Mouse (Mus musculus) thymus, adult 18-20 months (tissue): Measurements from ENCODE around the gene Alkbh5.
A peak's percentile ranks its signal among the peaks of the same experiment; 100 is the strongest.
"Not testable (repeated sequence)": the region's sequence is repeated elsewhere in the genome, so short reads cannot be mapped to it uniquely, and the experiment has no call there.

ENCODE experiments used
- DNase-seq, 2 experiments: peaks; one replicate each; pipeline ENCODE4 v3.0.0; 2022; ENCODE audit warnings: mixed read lengths in 2 of 2

Alkbh5 gene

GRCm38 (mm10) chr11:60545433-60545832 is 9.3 kb downstream of the Alkbh5 start:
- DNase-seq = no peak

DNA sequence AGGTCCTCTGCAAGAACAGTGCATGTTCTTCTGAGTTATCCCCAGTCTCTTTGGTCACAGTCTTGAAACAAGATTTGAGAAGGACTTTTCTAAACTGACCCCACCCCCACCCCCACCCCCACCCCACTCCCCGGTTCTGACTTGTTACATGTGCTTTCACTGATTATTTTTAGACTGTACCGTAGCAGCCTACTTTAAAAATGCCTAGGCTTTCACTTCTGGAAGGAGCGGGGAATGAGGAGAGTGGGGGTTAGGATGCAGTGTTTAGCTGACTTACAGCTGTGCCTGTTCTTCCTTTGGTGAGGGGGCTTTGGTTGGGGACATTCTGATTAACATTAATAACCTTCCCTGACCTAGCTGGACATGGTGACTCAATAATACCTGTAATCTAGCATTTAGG is 11.9 kb downstream of the Alkbh5 start:
- DNase-seq = no peak

DNA sequence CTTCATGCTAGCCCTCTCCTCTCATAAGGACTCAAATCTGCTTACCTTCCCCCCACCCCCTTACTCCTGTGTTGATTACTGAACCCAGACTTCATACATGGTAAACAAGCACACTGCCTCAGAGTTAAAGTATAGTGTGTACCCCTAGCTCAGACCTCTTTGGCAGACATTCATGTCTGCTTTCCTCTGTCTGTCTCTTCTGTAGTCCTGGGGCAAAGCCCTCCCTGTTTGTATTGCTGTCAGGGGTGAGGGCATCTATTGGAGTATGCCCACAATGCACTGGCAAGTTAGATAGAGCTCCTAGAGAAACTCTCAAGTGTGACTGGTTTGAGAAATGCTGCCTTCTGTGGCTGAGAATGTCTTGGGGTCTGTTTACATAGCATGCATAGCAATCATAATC is 16.9 kb downstream of the Alkbh5 start:
- DNase-seq = no peak

GRCm38 (mm10) chr11:60557675-60558074 is 21.5 kb downstream of the Alkbh5 start:
- no peak for DNase-seq

- DNase-seq = peak; percentile 21 to 22
Observed at GRCm38 (mm10) chr11:60559342-60559741, 23.2 kb downstream of the Alkbh5 start.

GRCm38 (mm10) chr11:60574006-60574405 is 37.8 kb downstream of the Alkbh5 start:
- not testable (repeated sequence) for DNase-seq
